Mouse (Mus musculus) limb, embryonic 14.5 days (tissue): ENCODE measurements around the gene Odf3l2. TPM values are rescaled to one million over a fixed set of nuclear protein-coding genes. Genes with fewer than 3 reads are reported as not detected.

Experiments used
- ATAC-seq: fragments of 200-750 bp; cut with Nextera tagmentation; 2 replicates; pipeline ENCODE4 v1.8.0; 2017; ENCODE audit warnings: low read depth, moderate number of reproducible peaks, moderate TSS enrichment; ENCODE audit not compliant: low FRiP score
- DNase-seq: peaks from one replicate; pipeline ENCODE4 v3.0.0-alpha.2; 2015; ENCODE audit warnings: low spot score
- H3K27ac ChIP-seq: fragments of 300-500 bp; sonication (generic); replicated peaks from 2 replicates; pipeline ENCODE4 v1.5.1; 2014; ENCODE audit warnings: low read depth, mild to moderate bottlenecking, low read length, moderate library complexity, mixed read lengths
- H3K27me3 ChIP-seq: fragments of 300-500 bp; sonication (generic); 2 replicates; pipeline ENCODE4 v1.6.1; 2014; ENCODE audit warnings: low read length, mixed read lengths; ENCODE audit not compliant: control insufficient read depth, insufficient read depth
- H3K36me3 ChIP-seq: fragments of 300-500 bp; sonication (generic); 2 replicates; pipeline ENCODE4 v1.6.1; 2014; ENCODE audit warnings: mild to moderate bottlenecking, low read length, moderate library complexity, mixed read lengths; ENCODE audit not compliant: control insufficient read depth, insufficient read depth
- H3K4me1 ChIP-seq: fragments of 300-500 bp; sonication (generic); 2 replicates; pipeline ENCODE4 v1.6.1; 2014; ENCODE audit warnings: antibody characterized with exemption, low read length, mixed read lengths; ENCODE audit not compliant: control insufficient read depth, insufficient read depth
- H3K4me2 ChIP-seq: fragments of 300-500 bp; sonication (generic); replicated peaks from 2 replicates; pipeline ENCODE4 v1.6.1; 2014; ENCODE audit warnings: low read depth, mild to moderate bottlenecking, low read length, moderate library complexity; ENCODE audit not compliant: severe bottlenecking
- H3K4me3 ChIP-seq: fragments of 300-500 bp; sonication (generic); replicated peaks from 2 replicates; pipeline ENCODE4 v1.5.1; 2014; ENCODE audit warnings: low read length
- H3K9ac ChIP-seq: fragments of 300-500 bp; sonication (generic); 2 replicates; pipeline ENCODE4 v1.6.1; 2014; ENCODE audit warnings: mild to moderate bottlenecking, low read depth, low read length, moderate library complexity; ENCODE audit not compliant: severe bottlenecking
- H3K9me3 ChIP-seq: fragments of 300-500 bp; sonication (generic); 2 replicates; pipeline ENCODE4 v1.6.1; 2016; ENCODE audit warnings: low read length; ENCODE audit not compliant: control insufficient read depth
- POLR2A ChIP-seq: fragments of 200-500 bp; IDR thresholded peaks from 2 replicates; pipeline ENCODE4 v1.8.0; 2012; ENCODE audit warnings: inconsistent platforms, mild to moderate bottlenecking, moderate library complexity, borderline replicate concordance; ENCODE audit not compliant: insufficient read depth, insufficient read length; ENCODE audit errors: extremely low read depth
- WGBS: fragments of 180-500 bp; shearing (Covaris S2); extraction: QIAGEN DNeasy Blood & Tissue Kit; methylation state at CpG from one replicate; pipeline ENCODE4 v1.1.7; 2014; 5-methylcytosine and 5-hydroxymethylcytosine counted together
- polyA plus RNA-seq, 2 experiments: library from polyadenylated mRNA; depleted of rRNA in 1 of 2; stranded (reverse) in 1 of 2; unstranded in 1 of 2; fragments of >200 nt; fragmentation: Nextera tagmentation in 1 of 2; extraction: Ambion mirVana in 1 of 2; gene quantifications; 2 replicates each; pipeline versions ENCODE4 v1.2.1 to v1.2.3; 2012 to 2014

Odf3l2 gene
- polyA plus RNA-seq, 2 experiments: 0.14 TPM; not detected in 1

DNA sequence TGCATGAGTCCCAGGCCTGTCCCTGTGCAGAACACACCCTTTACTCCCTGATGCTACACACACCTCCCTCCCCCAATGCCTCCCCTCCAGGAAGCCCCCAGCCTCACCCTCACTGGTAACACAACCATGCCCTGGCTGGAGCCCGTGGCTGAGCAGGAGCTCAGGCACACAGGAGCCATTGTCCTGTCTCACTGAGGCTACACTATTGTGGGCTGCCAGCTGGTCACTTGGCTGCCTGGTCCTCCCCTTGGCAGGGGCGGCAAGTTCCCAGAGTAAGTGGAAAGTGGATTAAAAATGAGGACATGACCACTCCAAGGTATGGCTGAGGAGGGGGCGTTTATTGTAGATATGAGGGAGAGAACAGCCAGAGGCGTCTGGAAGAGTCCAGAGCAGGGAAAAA is 39.0 kb downstream of the Odf3l2 start:
- no peak for TF ChIP-seq POLR2A
- Histone ChIP-seq H3K9me3 (no peaks in the 10 kb centered on the region), H3K27me3 (no peaks in the 10 kb centered on the region), H3K4me1 (no peaks in the 10 kb centered on the region), H3K36me3 (no peaks in the 10 kb centered on the region), H3K9ac (no peak overlapping the region), H3K27ac (no peak overlapping the region), H3K4me2 (no peak overlapping the region), H3K4me3 (no peak overlapping the region)
- ATAC-seq: no peak
- DNase-seq: no peak
- 63% methylated on average over 4 of the region's 4 CpGs for WGBS

DNA sequence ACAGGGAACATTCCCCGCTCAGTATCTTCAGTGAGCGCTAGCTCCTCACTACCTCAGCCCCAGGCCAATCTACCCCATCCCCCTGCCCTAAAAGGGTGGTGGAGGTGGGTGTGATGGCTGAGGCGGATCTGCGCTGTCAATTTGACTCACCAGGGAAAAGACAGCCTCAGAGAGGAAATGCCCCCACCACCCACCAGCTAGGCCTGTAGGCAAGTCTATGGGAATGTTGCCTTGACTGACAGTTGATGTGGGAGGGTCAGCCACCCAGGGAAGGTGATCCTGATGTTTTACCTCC is 47.7 kb downstream of the Odf3l2 start:
- H3K27ac ChIP-seq: no peak overlapping the region
- DNase-seq: no peak
- WGBS: 65% methylated on average over 4 of the region's 4 CpGs
- no peak overlapping the region for H3K9ac ChIP-seq
- no peak for TF ChIP-seq POLR2A
- no peak overlapping the region for H3K4me3 ChIP-seq
- H3K27me3 ChIP-seq: no peaks in the 10 kb centered on the region
- no peak overlapping the region for H3K4me2 ChIP-seq
- ATAC-seq: no peak
- no peaks in the 10 kb centered on the region for H3K9me3 ChIP-seq
- H3K4me1 ChIP-seq: no peaks in the 10 kb centered on the region
- no peaks in the 10 kb centered on the region for H3K36me3 ChIP-seq

DNA sequence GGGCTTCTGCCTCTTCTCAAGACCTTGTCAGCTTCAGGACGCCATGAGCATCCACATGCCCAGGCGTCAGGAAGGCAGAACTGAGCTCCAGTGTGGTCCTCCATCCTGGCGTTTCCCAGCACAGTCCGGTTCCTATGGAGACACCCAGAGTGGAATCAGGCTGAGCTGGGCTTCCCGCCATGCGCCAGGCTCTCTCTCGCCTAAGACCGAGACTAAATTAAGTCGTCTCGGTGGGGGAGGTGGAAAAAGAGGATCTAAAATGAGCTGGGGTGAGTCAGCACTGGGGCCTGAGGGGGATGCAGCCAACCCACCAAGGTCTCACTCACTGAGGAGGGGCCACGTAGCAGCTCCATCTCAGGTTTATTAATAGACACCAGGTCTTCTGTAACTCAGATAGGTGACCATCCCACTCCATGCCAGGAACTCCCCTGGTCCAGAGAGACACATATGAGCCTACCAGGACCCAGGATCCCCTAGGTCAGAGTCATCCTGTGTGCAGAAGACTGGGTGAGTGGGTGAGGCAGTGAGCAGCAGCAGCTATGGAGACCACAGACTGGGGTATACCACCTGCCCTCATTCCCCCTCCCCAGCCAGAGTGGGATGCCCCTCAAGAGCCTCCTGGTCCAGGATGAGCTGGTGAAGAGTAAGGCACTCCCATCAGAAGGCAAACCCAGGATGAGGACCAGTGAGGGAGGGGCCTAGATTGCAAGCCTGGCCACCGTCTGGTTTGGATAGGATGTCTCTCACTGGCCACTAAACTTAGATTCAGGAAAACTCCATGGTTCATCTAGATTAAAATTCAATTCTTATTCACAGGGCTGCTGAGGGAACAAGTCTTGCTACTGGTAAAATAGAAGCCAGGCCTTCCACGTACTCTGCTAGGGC is 48.2 kb downstream of the Odf3l2 start:
- no peaks in the 10 kb centered on the region for H3K9me3 ChIP-seq
- 32% methylated on average over 13 of the region's 13 CpGs for WGBS
- no peak overlapping the region for H3K9ac ChIP-seq

DNA sequence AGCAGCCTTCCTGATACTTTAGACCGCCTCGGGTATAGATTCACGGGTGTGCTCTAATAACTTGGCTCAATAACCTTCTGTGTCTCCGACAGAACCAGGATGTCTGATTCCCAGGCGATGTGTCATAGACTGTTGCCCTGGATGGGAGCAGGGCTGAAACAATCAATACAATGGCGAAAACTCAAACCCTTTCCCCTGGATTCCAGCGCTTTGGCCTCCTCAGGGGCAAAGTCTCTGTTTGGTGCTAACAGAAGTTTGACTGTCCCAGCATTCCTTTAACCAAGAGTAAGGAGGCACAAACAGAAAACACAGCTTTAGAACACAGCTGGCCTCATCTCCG is 50.0 kb downstream of the Odf3l2 start:
- no peak for TF ChIP-seq POLR2A
- H3K9me3 ChIP-seq: no peaks in the 10 kb centered on the region
- H3K27ac ChIP-seq: no peak overlapping the region
- DNase-seq (no peak), ATAC-seq (no peak)
- no peaks in the 10 kb centered on the region for H3K36me3 ChIP-seq
- H3K9ac ChIP-seq: no peak overlapping the region
- no peak overlapping the region for H3K4me2 ChIP-seq
- H3K4me1 ChIP-seq: no peaks in the 10 kb centered on the region
- H3K27me3 ChIP-seq: no peaks in the 10 kb centered on the region
- WGBS: 57% methylated on average over 8 of the region's 8 CpGs
- no peak overlapping the region for H3K4me3 ChIP-seq

More for the DNA sequence above, 48.2 kb downstream of the Odf3l2 start:
- no peaks in the 10 kb centered on the region for H3K4me1 ChIP-seq
- no peak overlapping the region for H3K4me3 ChIP-seq
- H3K27ac ChIP-seq: no peak overlapping the region
- TF ChIP-seq POLR2A: no peak
- H3K4me2 ChIP-seq: no peak overlapping the region
- no peaks in the 10 kb centered on the region for H3K27me3 ChIP-seq
- DNase-seq: no peak
- H3K36me3 ChIP-seq: no peaks in the 10 kb centered on the region
- no peak for ATAC-seq

DNA sequence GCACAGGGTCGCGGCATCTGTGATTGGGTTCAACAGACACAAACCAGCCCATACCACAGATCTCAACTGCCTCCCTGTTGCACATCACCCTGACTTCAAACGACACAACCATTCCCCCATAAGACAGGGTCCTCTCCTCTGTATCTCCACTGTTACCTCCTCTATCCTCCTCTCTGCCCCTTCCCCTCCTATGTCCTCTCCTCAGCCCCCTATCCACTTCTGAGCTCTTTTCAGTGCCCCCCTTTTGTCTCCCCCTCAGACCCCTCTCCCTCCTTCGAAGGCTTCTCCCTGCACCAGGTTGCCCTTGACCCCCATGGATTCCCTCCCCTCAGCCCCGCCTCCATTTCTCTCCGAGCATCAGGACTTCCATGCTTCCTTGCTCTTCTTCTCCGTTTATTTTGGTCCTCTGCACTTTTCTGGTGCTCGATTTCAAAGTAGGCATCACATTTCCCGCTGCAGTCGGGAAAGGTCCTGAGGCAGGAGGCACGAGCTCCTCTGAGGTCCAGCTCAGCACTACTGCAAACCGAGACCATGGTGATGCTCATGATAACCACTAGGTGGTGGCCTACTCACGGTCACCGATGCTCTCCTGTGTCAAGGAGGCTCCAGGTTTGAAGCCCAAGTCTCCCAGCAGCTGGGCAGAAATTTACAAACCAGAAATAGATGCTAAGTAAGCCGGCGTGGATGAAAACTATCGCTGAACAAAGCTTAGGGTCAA is 50.5 kb downstream of the Odf3l2 start:
- no peaks in the 10 kb centered on the region for H3K27me3 ChIP-seq
- H3K9ac ChIP-seq: no peak overlapping the region
- no peak overlapping the region for H3K27ac ChIP-seq
- no peaks in the 10 kb centered on the region for H3K36me3 ChIP-seq
- 15% methylated on average over 17 of the region's 17 CpGs for WGBS
- H3K4me3 ChIP-seq: no peak overlapping the region
- 0 out of 2 replicates have a peak, but pooled peaks have one; percentile 17 for TF ChIP-seq POLR2A
- no peak overlapping the region for H3K4me2 ChIP-seq
- no peaks in the 10 kb centered on the region for H3K9me3 ChIP-seq
- ATAC-seq (peak; percentile 86), DNase-seq (peak; percentile 82)
- no peaks in the 10 kb centered on the region for H3K4me1 ChIP-seq
